Comparison of ENCODE assay signal across 8 mouse cellular contexts in genomic region chr11:101889781-101890180, GRCm38 (mm10). TPM values are rescaled to one million over a fixed set of nuclear protein-coding genes. Genes with fewer than 3 reads are reported as not detected.
DNase-seq lines count a peak whose midpoint lies in the region; ATAC-seq and TF ChIP-seq lines count a peak whose summit lies in the region.

No protein-coding gene starts in this region.

- no peak for DNase-seq in heart, postnatal 4 days
- peak; percentile 52 for DNase-seq in midbrain, embryonic 10.5 days (ENCODE audit: low spot score)
- DNase-seq in adrenal gland, postnatal 4 days (ENCODE audit: low spot score in 2 of 2), result no peak
- no peak for DNase-seq in layer of hippocampus, adult 18-20 months (ENCODE audit: low spot score in 2 of 2)
- no peak for DNase-seq in left cerebral cortex, postnatal 36 days (ENCODE audit: low spot score in 2 of 2)

- intact Hi-C loops in left cerebral cortex, postnatal 36 days (cut with DNase I), result no loop called here

- peaks cover 39% of the 10 kb centered on the region for H3K4me1 ChIP-seq in heart, embryonic 11.5 days (ENCODE audit: control insufficient read depth, insufficient read depth, low read length)
- peaks cover 76% of the 10 kb centered on the region for H3K4me1 ChIP-seq in E14TG2a.4 (replicated peaks; ENCODE audit: low read depth, low read length)
- H3K4me1 ChIP-seq in forebrain, embryonic 15.5 days, result peaks cover 20% of the 10 kb centered on the region
- peaks cover 42% of the 10 kb centered on the region for H3K4me1 ChIP-seq in midbrain, embryonic 10.5 days

- WGBS in heart, embryonic 11.5 days (ENCODE audit: insufficient replicate concordance), result 3% methylated on average over 13 of the region's 13 CpGs
- WGBS in forebrain, embryonic 15.5 days, result 2% methylated on average over 13 of the region's 13 CpGs
- 2% methylated on average over 13 of the region's 13 CpGs for WGBS in midbrain, embryonic 10.5 days

- H3K4me2 ChIP-seq in heart, embryonic 11.5 days, result peak overlapping the region; percentile 73
- peak overlapping the region; percentile 39 for H3K4me2 ChIP-seq in forebrain, embryonic 15.5 days (replicated peaks)

- ATAC-seq in heart, embryonic 11.5 days (replicated peaks; ENCODE audit: insufficient number of reproducible peaks, low FRiP score, low TSS enrichment), result no peak
- no peak for ATAC-seq in forebrain, embryonic 15.5 days (replicated peaks)

- H3K36me3 ChIP-seq in heart, embryonic 11.5 days (ENCODE audit: control insufficient read depth, insufficient read depth, low read length), result no peaks in the 10 kb centered on the region
- H3K36me3 ChIP-seq in E14TG2a.4 (ENCODE audit: insufficient read depth, low read length), result no peaks in the 10 kb centered on the region
- no peaks in the 10 kb centered on the region for H3K36me3 ChIP-seq in forebrain, embryonic 15.5 days
- H3K36me3 ChIP-seq in midbrain, embryonic 10.5 days, result no peaks in the 10 kb centered on the region

- no peak for TF ChIP-seq CTCF in E14TG2a.4 (conservative IDR thresholded peaks at IDR 0.05; ENCODE audit: low read length)

- peak overlapping the region; percentile 60 for H3K9ac ChIP-seq in heart, embryonic 11.5 days (ENCODE audit: low read depth, low read length)
- peak overlapping the region; percentile 26; the same call in 1 of the 2 replicates for H3K9ac ChIP-seq in forebrain, embryonic 15.5 days (replicated peaks)

- H3K4me3 ChIP-seq in heart, embryonic 11.5 days (ENCODE audit: low read depth, low read length), result peak overlapping the region; percentile 30
- peak overlapping the region; percentile 49 for H3K4me3 ChIP-seq in E14TG2a.4 (replicated peaks; ENCODE audit: low read length)
- H3K4me3 ChIP-seq in forebrain, embryonic 15.5 days, result peak overlapping the region; percentile 23
- H3K4me3 ChIP-seq in midbrain, embryonic 10.5 days, result peak overlapping the region; percentile 51

- H3K27me3 ChIP-seq in heart, embryonic 11.5 days (ENCODE audit: control insufficient read depth, insufficient read depth, low read length), result peaks cover 9% of the 10 kb centered on the region; the same call in 1 of the 2 replicates
- H3K27me3 ChIP-seq in E14TG2a.4 (ENCODE audit: insufficient read depth, low read length), result peaks cover 59% of the 10 kb centered on the region
- 0 out of 2 replicates have a peak, but pooled peaks cover 4% of the 10 kb centered on the region for H3K27me3 ChIP-seq in forebrain, embryonic 15.5 days
- peaks cover 73% of the 10 kb centered on the region for H3K27me3 ChIP-seq in midbrain, embryonic 10.5 days (ENCODE audit: low read depth, poor library complexity, severe bottlenecking)

- no peak overlapping the region for H3K27ac ChIP-seq in heart, embryonic 11.5 days (ENCODE audit: low read depth, low read length)
- no peak overlapping the region for H3K27ac ChIP-seq in forebrain, embryonic 15.5 days (replicated peaks)
- H3K27ac ChIP-seq in midbrain, embryonic 10.5 days (replicated peaks), result peak overlapping the region; percentile 63

- no peaks in the 10 kb centered on the region for H3K9me3 ChIP-seq in heart, embryonic 11.5 days (replicated peaks; ENCODE audit: control insufficient read depth, low read length)
- no peaks in the 10 kb centered on the region for H3K9me3 ChIP-seq in E14TG2a.4 (ENCODE audit: low read length)
- H3K9me3 ChIP-seq in forebrain, embryonic 15.5 days, result no peaks in the 10 kb centered on the region
- no peaks in the 10 kb centered on the region for H3K9me3 ChIP-seq in midbrain, embryonic 10.5 days (replicated peaks)

RNA-seq across cellular contexts. Expression of gene Meox1, which starts 4.4 kb away (rescaled TPM):
- 13.2 and 14.5 TPM in 2 replicates for polyA plus RNA-seq in heart, embryonic 11.5 days (2014; fragmentation: Nextera tagmentation; extraction: Ambion mirVana)
- total RNA-seq in heart, postnatal 4 days (2021), result 10 to 100 TPM; 17.3 to 19.1 TPM
- polyA plus RNA-seq in forebrain, embryonic 15.5 days (2015; fragmentation: Nextera tagmentation; extraction: Ambion mirVana), result 0.51 and 0.59 TPM in 2 replicates
- polyA plus RNA-seq in midbrain, embryonic 10.5 days (2016; fragmentation: Nextera tagmentation; extraction: Ambion mirVana), result 0.11 and 0.30 TPM in 2 replicates
- 1 to 10 TPM; 7.1 to 7.8 TPM for total RNA-seq in adrenal gland, postnatal 4 days (2021)
- total RNA-seq in layer of hippocampus, adult 18-20 months (2021), result under 1 TPM; 0.64 to 0.86 TPM
- total RNA-seq in left cerebral cortex, postnatal 36 days (2021), result under 1 TPM; 0.34 to 0.49 TPM

Comparison
In these comparisons a context has a peak if more than half of its experiments do, and no peak if none do; other contexts are left out.
1. RNA of gene Meox1, which starts 4.4 kb away (total RNA-seq): 17.3 to 19.1 TPM in heart, postnatal 4 days and 7.1 to 7.8 TPM in adrenal gland, postnatal 4 days; 0.64 to 0.86 TPM in layer of hippocampus, adult 18-20 months and 0.34 to 0.49 TPM in left cerebral cortex, postnatal 36 days; every median in the first group is over 4 times any median in the second.
2. Peak in every context shown above with its lines, with median percentiles within 50 percentile points of each other: H3K4me3 ChIP-seq.